Mouse (Mus musculus) adipocyte (in vitro differentiated cells): Measurements from ENCODE around the gene Sqor.

Experiments
- DNase-seq: peaks from one replicate; pipeline ENCODE4 v3.0.0-alpha.2; 2016; ENCODE audit warnings: low spot score

Gene Sqor

DNA sequence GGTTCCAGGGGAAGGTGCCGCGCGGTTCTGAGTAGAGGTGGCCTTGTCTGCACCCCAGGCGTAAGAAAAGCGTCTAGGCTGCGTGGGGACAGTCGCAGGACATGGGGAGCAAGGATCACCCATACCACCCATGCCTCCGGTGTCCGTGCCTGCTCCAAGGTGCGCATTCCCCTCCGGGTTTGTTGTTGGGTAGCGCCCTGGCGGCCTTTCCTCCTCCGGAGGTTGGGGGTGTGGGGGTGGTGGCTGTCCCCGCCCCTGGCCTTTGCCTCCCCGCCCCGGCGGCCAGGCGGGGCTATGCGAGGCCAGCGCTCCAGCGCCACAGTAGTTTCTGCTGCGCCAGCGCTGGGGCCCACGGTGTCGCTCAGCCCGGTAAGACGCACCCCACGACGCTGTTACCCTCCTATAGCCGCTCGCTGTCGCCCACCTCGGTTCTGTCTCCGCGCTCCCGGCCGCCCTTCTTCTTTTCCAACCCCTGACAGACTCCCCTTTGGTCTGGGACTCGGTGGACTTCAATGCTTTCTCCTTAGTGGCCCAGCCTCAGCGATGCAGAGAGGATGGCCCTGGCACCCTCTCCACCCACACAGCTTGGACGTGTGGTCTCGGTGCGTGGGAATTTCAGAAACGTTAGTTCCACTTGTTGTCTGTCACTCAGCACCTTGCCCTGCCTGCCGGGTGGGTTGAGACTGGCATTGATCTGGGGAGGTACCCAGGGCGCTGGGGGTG is at the start of gene Sqor:
Gene Sqor (plus strand): TSS at position 167 of the 723 bp plus-strand sequence.
- peak; percentile 77 for DNase-seq

DNA sequence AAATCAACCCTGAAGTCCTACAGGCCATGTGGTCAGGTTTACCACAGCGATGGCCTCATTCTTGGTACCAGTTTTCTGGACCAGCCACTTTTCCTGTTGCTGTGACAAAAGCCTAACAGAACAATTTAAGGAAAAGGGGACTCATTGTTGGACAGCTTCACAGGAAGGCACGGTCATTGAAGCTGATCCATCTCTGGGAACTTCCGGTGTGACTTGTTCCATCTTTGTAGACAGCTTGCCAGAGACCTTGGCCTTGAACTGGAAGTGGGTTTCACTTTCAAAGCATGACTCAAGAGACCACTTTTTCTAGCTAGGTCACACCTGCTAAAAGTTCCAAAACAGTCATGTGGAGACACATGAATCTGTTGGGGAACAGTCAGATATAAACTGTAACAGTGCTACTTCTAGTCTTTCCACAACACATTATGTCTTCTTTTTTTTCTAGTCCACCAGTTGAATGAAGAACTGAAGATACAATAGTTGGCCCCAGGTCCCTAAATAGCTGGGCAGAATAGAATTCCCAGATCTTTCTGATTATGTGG is 48.7 kb upstream of the Sqor start:
- no peak for DNase-seq

DNA sequence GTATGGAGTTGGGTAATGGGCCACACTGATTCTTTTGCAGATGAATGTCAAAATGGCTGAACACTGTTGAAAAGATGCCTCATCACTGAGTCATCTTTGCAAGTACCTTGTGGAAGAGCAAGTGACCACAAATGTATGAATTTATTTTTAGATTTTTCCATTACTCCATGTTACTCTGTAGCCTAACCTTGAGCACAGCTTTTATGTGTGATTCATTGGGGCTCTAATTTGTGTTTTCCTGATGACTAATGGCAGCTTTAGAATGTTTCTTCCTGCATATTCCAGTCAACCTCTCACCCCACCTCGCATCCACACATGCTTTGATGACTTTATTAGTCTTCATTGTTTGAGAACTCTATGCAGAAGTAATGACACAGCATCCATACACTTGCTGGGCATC is 45.8 kb upstream of the Sqor start:
- DNase-seq: no peak

DNA sequence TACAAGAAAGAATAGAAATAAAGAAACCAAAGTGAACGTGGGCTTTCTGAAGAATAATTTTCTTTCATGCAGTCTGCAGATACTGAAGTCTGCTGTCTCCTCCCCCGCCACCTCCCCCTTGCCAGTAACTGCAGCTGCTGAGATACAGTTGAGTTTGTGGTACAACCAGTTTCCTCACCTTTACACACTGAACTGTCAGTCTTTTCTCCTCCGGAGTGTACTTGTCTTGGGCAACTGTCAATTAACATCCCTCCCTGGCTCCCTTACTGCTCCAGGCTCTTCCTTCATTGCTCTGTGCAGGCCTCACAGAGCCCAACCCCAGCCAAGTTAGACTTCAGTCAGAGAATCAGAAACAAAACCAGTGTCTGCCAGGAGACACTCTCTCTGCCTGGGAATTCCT is 44.5 kb upstream of the Sqor start:
- DNase-seq: no peak

DNA sequence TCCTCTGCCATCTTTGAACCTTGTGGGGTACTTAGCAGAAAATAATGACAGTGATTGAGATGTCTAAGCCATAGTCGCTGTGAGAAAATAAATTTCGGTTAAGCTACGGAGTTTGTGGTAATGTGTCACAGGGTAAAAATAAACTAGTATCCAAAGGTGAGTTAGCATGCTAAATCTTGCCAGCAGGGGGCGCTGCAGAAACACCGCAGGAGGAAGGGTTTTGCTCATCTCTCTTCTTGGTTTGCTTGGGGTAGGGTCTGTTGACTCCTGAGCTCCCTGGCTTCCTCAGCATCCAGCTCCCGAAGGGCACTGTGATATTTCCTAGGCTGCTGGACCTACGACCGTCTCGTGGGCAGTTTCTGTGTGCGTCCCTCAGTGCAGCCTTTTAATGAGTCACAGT is 39.4 kb upstream of the Sqor start:
- DNase-seq: no peak

DNA sequence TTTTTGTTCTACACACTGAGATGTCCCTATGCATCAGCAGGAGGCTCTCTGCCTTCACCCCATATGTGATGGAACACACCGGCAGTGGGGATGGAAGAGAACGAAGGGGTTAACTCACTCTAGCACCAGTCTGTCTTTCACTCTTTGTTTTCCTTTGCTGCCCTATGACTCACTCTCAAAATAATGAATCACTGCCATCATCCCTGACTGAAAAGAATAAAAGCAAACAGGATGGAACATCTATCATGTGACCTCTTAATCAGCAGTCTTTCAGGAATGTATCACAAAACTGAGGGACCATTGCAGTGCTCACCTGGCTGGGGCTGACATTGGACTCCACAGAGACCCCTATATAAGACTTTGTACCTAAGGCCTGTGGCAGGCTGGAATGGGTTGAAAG is 33.6 kb upstream of the Sqor start:
- DNase-seq: peak; percentile 23

DNA sequence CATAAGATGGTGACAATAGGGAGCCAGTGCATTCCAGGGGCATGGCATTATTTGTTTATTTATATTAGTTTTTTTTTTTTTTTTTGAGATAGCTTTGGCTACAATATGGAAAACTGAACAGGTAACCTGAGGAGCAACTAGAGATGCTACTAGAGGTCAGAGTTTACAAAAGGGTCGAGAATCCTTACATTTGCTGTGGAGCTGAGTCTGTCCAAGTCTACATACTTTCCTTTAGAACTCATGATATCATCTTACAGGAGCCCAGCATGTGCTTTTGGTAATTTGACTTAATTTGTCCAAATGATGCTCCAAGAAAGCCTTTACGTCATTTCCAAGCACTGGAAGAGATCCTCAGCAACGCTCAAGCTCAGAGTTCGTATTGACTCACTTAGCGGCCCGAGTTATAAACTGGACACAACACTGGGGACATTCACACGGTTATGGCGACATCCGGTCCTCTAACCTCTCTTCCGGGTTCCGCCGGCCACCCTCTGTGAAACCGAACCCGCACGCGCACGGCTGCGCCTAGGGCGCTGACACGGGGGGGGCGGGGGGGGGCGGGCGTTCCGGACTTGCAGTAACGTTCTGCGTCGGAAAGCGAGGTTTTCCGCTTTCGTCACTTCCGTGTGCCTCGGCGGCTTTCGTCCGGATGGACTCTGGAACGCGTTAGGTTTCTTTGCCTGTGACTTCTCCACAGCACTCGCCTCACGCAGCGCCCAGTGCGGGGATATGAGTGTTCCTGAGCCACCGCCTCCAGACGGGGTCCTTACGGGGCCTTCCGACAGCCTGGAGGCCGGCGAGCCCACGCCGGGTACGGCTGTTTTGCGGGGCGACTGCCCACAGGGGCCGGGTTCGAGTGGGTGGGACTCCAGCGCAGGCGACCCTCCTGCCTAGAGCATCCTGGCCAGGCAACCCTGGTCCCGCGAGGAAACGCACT is 26.9 kb upstream of the Sqor start, which contains the start of gene Bloc1s6:
Gene Bloc1s6 (plus strand): TSS at position 610 of the 937 bp plus-strand sequence.
- peak; percentile 96 for DNase-seq

DNA sequence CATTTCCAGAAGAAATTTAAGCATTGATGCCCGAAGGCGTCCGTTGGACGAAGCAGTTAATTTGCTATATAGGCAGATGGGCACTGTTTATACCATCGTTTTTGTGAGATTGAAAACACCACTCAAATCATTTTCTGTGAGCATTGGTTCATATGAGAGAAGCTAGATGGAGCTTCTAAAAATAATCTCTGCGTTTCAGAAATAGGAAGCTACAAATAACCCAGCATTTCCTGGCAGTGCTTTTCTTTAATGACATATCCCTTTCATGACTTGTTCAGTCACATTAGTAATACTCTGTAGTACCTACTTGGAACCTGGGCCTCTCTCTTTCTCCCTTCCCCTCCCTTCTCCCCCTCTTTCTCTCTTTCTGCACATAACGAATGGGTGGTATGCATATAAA is 26.0 kb upstream of the Sqor start:
- peak; percentile 43 for DNase-seq

DNA sequence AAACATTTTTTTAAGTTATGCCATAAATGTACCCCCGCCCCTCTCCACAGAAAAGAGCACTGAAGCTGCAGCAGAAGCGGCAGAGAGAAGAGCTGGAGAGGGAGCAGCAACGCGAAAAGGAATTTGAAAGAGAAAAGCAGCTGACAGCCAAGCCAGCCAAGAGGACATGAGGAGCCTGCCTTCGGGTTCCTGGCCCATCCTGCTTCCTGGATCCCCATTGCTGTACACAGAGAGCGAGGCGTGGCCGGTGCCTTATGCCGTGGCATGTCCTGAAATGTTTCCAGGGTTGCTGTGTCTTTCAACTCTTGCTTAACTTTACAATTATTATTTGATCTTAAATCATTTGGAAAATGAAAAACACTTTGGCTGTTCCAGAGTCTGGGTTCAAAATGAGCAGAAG is 18.6 kb upstream of the Sqor start:
- no peak for DNase-seq

DNA sequence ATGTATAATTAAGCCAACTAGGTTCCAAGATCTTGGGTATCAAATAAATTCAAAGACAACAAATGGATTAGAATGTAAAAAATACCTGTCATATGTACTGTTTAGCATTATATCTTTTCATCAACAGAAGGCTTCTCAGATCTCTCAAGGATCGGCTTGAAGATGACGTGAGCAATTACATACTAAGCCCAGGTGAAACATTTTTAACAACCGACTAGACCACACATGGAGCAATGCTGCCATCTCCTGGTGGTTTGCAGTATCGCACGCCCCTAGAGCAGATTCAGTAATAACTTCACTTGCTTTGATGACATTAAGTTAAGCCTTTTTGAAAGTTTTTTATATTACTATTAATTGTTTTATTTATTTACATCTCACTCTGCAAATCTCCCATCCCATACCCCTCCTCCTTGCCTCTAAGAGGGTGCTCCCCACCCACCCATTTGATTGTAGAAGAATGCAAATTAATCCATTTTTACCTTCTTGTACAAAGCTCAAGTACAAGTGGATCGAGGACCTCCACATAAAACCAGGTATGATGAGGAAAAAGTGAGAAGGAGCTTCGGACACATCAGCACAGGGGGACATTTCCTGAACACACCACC is 11.2 kb upstream of the Sqor start:
- peak; percentile 71 for DNase-seq

DNA sequence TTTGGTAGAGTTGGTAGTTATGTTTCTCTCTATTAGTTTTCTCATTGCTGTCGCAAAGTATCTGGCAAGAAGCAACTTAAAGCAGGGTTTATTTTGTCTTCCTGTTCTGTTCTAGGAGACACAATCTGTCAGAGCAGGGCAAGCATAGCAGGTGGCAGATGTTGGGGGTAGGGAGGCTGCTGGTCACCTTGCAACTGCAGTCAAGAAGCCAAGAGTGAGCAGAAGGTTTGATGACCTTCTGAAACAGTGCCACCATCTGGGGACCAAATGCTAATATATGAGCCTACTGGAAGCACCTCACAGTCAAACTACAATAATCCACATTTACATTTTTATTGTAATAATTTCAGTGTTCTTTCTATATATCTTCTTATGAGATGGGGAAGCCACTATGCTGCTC is 5.2 kb upstream of the Sqor start:
- DNase-seq: no peak

DNA sequence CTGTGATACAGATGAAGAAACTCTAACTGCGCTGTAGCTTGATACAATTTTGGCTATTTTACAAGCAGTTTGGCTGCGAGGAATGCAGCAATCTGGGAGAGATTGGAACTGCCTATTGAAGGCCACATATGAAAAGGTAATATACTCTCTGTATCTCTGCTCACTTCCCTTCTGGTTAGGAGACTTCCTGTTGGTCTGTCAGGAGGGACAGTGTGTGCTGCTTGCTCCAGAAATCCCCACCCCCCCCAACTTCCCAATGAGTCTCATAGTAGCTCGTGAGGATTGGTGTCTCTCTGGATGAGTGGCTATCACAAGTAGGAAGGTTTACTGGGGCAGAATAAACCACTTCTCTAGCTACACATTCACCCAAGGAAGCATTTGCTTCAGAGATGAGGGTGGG is 2.0 kb upstream of the Sqor start:
- no peak for DNase-seq

DNA sequence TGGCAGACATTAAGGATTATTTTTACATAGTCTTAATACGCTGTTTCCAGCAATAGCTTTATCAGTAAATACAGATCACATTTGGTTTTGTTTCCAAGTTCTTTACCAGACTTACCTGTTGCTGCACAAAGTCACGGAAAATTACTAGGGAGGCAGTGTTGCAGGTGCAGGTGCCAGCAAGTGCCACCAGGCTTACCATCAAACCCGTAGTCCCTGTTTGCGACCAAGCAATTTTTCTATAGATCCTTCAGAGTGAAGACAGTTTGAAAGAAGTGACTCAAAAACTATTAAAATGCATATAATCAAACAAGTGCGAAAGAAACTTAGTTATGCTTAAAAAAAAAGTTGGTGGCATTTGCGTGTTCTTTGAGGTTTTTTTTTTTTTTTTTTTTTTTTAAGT is 511 bp upstream of the Sqor start:
- peak; percentile 22 for DNase-seq

DNA sequence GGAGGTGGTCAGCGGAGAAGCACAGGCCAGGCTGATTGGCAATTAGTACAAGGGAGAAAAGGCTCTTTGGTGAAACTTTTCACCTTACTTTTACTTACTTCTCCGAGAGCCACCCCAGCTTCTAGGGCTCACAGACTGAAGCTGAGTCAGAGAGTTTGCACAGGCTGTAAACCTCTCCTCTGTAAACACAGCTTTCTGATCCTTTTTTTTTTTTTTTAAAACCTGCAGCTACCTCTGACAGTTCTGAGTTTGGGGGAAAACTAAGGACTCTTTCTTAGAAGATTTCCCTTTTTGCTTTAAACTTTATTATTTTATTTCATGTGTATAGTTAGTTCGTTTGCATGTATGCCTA is 733 bp downstream of the Sqor start:
- no peak for DNase-seq

DNA sequence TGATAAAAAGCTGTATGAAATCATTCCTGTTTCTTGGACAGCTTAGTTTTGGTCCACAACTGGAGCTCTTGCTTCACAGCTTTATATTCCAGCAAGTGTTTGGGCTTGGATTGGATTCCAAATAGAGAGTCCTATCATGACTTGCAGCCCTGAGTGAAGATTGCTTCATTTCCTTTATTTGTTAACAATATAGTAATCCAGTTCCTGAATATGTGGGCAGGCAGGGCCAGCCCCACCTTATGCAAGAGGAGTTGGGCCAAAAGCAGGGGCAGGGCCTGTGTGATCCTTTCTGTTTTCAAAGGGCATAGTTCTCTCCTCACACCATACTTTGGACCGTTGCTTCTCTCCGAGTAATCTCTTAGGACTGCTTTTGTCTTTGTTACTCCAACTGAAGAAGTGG is 6.0 kb downstream of the Sqor start:
- peak; percentile 78 for DNase-seq

DNA sequence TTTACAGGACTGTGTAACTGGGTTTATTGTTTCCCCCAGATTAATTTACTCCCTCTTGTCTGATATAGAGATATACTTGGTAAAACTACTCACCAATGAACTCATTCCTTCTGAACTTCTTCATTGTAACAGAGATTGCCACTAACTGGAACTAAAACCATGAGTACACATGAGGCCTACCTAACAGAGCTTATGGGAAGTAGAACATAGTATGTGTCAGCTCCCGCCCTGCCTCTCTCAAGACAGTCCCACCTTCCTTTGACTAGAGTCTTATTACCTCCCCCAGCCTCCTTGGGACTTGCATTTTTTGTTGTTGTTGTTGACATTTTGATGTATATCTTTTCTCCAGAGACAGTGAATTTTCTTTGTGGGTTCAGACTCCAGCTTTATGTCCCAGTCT is 7.9 kb downstream of the Sqor start:
- no peak for DNase-seq

DNA sequence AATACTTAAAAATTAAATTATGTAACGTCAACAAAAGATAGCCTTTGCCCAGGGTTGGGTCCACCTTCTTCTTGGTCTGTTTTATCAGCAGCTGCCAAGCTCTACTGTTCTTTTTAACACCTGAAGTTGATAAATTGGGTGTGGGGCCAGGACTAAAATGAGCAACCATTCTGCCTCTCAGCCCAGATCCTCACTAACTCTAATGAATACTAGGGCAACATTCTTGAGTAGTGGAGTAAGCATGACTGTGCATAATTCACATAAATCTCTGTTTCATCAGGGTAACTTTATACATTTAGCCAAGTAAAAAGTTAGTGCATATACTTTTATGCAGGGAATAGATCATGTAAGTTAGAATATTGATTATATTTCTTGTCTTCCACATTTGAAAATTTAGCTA is 10.5 kb downstream of the Sqor start:
- no peak for DNase-seq

DNA sequence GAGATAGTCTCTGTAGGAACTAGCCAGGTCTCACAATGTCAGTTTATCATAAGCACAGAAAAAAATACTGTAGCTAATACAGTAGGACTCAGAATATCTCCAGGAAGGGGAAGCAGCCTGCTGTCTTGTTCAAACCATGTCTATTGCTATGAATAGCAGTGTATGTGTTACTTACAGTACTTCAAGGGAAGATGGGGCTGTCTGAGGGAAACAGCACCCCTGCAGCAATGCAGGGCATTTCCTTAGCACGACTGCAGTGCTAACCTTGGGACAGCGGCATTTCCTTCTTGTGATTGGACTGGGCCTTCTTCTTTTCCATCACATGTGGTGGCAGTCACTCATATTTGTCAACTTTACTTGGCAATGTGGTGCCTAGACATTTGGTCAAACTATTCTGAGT is 11.8 kb downstream of the Sqor start:
- DNase-seq: no peak

DNA sequence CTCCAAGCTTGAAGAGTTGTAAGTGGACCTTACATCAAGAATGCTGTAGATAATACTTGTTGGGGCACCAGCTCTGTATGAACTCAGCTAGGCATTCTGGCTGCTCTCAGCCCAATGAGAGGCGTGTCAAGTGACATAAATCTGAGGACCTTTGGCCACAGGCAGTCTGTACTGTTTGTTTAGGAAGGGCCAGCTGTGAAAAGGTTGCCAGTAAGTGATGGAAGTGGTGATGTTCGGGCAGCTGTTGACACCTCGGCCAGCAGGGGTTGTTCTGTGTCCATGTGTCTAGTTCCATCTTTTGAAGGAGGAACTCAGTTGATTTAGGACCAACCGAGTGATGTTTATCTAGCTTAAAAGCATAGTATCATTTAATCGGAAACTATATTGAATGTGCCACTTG is 14.9 kb downstream of the Sqor start:
- DNase-seq: no peak

DNA sequence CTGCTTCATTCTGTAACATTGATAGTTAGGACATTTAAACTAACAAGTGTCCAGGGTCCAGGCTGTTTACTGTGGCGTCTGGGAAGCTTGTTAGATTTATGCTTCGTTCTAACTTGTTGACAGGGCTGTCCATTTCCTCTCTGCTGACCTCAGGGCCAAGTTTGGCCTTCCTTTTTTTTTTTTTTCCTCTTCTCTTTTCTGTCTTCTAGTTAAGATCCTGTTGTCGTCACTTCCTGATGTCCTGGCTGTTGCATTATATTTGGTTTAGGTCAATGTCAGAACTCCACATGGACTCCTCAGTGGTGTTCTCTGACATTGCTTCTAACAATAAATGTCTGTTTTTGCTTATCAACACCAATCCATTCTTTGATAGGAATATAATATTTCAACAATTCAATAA is 15.4 kb downstream of the Sqor start:
- DNase-seq: no peak

DNA sequence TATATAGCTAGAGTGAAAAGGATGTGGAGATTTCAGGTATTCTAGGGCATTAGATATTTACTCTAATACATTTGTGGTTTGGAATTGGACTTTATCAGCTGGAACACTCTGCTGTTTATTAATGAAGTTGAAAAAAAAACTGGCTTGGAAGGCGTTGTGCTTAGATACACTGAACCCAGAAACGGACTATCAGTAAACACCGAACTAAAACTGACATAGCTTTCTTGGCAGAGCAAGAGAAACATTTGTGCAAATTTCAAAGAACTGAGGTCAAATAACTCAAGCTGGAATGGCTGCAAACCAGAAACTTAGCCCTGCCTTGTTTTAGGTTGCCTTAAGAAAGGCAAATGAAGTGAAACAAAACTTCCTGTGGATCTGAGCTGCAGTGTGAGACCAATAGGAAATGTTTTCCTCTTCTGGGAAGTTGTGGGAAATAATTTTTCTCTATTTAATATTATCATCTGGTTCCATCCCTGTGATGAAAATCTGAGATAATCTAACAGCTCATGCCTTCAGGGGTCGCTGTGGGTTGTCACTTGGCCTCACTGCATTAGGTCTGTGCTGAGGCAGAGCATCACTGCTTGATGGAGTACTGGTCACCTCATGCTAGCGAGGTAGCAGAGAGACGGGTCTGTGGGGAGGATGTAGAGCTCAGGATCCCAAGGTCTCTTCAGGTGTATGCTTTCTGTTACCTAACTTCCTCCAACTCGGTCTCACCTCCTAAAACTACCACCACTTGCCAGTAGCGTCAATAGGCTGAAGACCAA is 16.7 kb downstream of the Sqor start:
- DNase-seq: peak; percentile 42

DNA sequence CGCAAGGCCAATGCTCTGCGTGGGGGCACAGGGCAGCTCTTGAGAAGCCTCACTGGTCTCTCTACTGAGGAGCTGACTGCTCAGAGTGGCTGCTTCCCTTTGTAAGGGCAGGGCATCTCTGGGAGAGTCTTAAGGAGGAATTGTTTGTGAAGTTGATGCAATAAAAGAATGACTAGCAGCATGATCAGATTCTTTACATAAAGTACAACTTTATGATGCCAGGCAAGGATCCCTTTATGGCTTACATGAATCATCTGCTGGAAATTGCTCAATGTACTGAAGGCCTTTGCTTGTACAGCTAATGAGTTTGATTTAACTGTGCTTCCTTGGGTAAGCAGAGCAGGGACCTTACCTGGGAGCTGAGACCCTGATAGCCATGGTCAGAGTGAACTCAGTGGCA is 18.7 kb downstream of the Sqor start:
- DNase-seq: no peak
